Mouse (Mus musculus): Measurements from ENCODE around the gene 1700010I14Rik. TPM values are rescaled to one million over a fixed set of nuclear protein-coding genes. Genes with fewer than 3 reads are reported as not detected.

Gene 1700010I14Rik
- under 1 TPM; 0.42 to 0.79 TPM for total RNA-seq (2021)
- long read RNA-seq, experiment 1, partial matches to known transcripts, result 0 of 1 reads
- long read RNA-seq, experiment 1, other reads (novel, unspliced or antisense), result 0 of 1 reads
- long read RNA-seq, experiment 2, result 0 reads

DNA sequence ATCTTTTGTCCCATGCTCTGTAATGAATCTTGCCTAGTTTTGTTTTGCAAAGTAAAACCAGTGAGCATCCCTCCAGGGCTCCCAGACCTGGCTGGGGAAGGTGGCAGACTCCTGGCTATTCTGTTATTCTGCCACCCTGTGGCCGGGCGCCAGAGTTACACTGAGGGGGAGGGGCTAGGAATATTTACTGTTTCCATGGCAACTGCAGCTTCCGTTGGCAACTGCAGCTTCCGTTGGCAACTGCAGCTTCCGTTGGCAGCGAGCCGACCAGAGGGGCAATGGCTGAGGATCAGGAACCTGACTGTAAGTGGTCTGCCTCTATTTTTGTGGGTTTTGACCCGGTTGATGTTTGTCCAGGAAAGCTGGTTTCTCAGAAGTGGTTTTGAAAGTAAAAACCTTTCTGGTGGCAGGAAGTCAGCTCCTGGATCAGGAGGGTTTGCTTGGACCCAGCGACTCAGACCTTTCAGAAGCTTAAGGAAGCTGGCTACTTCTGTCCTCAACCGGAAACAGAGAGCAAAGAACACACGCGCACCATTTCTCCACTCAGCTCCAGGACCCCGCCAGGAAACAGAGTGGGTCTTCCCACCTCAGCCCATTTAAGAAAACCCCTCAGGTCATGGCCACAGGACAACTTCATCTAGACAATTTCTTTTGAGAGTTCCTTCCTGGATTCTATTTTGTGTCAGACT is at the start of gene 1700010I14Rik:
1700010I14Rik (plus strand) TSS at position 215 of the 689 bp plus-strand sequence.
- peak; percentile 85 for DNase-seq

- no peak for DNase-seq
Measured at GRCm38 (mm10) chr17:8951588-8951987, 36.5 kb upstream of the 1700010I14Rik start.

- no peak for DNase-seq
Measured at GRCm38 (mm10) chr17:8952951-8953350, 35.2 kb upstream of the 1700010I14Rik start.

- DNase-seq, result no peak
Measured at GRCm38 (mm10) chr17:8958125-8958524, 30.0 kb upstream of the 1700010I14Rik start.

DNA sequence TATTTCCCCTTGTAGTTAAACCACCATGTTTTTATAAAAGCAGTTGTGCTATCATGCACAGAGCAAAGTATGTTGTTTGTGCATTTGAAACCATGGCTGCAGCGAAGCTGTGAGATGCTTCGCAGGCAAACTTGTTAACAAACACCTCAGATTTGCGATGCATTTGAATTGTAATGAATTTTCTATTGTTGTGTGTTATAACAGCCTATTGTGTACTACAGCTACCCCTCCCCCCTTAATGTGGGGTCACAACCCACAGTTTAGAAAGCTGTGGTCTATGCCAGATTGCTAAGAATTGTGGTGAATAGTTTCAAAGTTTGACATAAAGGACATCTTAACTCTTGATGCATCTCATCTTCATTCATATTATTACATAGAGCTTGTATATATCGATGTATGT is 27.7 kb upstream of the 1700010I14Rik start:
- DNase-seq, result no peak

DNA sequence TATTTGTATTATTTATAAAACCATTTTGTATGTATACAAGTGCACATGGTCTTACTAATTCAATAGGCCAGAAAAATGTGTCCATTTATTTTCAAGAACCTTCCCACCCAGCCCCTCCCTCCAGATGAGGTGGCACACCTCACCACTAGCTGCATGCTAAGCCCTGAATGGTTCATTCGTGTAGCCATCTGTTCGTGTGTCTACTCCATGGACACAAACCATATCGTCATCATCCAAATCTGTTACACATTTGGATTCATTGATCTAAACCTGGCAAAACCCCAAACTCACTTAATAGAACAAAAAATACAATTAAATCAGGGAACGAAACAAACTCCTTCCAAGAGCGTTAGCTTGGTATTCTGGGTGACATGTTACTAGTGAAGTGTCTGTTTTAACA is 27.0 kb upstream of the 1700010I14Rik start:
- DNase-seq, result no peak

DNA sequence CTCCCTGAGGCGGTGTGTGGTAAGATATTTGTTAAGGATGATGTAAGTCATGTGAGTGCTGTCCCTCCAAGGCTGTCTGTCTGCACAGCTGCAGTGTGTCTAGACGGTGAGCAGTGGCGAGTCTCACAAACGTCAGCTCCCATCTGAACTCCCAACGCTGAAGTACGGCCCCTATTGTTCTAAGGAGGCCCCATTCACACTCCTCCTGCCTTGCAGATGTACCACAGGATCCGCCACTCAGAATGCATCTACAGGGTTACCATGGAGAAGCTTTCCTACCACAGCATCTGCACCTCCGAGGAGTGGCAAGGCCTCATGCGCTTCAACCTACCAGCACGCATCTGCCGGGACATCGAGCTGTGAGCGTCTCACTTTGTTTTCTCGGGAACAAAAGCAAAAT is 26.5 kb upstream of the 1700010I14Rik start:
- no peak for DNase-seq

DNA sequence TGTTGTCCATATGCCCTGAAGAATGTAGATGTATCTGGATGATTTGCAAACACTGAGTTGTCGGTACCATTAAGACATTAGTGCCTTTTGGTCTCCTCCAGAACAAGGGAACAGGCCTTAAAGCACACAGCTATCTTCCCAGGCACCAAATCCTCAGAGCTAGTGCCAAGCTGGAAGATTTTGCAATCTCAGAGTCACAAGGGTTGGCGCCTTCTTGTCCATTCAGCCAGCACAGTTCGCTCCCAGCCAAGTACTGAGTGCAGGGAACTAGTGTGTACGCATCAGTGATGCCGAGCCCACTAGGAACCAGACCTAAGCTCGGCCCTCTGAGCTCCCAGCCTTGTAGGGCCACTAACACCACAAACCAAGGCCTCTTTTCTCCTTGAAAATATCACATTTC is 23.0 kb upstream of the 1700010I14Rik start:
- DNase-seq, result no peak

DNA sequence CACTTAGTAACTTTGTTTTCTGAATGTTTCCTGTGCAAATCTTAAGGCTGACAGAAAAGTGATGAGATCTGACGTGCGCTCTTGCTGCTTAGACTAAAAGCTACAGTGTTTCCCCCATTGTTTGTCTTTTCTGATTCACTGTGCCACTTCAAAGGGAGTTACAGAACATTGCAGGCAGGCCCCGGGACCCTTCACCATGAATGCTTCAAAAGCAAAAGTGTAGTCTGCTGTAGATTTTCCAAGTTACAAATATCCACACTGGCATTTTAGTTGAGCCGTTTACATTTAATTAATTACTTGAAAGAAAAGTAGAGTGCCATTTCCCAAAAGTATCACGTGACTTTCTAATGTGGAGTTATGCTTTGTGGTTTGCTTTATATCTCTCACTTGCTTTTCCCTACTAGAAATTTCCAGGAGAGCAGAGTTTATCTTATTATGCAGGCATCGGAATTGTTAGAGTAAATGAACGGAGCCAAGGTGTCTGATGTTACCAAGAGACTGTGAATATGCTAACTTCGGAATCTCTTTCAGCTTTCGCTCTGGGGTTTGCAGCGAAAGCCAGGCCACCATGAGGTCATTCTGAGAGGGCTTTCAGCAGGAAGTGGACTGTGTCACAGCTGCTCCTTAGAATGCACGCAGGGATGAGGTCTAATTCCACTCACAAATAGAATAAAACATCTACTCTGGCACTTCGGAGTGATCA is 15.8 kb upstream of the 1700010I14Rik start:
- no peak for DNase-seq

GRCm38 (mm10) chr17:8973331-8973730 is 14.8 kb upstream of the 1700010I14Rik start:
- no peak for DNase-seq

- no peak for DNase-seq
Measured at GRCm38 (mm10) chr17:8974423-8974822, 13.7 kb upstream of the 1700010I14Rik start.

DNA sequence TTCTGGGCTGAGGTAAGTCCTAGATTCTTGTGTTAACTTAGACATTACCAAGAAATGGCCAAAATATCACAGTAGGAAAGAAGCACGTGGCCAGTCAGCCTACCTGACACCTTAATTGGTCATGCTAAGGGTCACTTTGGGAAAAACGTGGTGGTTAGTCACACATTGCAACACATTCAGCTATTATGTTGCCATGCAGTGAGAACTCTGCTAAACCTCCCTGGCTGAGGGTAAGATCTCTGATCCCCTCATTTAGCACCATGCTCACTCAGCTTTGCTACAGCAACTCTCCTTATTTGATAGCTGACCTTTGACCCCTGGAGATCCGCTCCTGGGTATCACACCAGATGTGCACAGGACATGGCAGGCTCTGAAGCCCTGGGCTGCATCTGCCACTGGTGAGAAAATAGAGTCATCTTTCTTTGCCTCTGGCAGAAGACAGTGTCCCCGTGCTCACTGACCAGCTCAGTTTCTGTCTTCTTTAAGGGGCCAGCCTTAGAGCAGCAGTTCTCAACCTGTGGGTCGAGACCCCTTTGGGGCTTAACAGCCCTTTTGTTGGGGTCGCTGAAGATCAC is 13.2 kb upstream of the 1700010I14Rik start:
- DNase-seq, result no peak

- DNase-seq, result no peak
Measured at GRCm38 (mm10) chr17:8976745-8977144, 11.4 kb upstream of the 1700010I14Rik start.

GRCm38 (mm10) chr17:8977271-8977670 is 10.9 kb upstream of the 1700010I14Rik start:
- DNase-seq, result no peak

GRCm38 (mm10) chr17:8983576-8983975 is 4.6 kb upstream of the 1700010I14Rik start:
- no peak for DNase-seq

GRCm38 (mm10) chr17:8985714-8986113 is 2.4 kb upstream of the 1700010I14Rik start:
- no peak for DNase-seq

DNA sequence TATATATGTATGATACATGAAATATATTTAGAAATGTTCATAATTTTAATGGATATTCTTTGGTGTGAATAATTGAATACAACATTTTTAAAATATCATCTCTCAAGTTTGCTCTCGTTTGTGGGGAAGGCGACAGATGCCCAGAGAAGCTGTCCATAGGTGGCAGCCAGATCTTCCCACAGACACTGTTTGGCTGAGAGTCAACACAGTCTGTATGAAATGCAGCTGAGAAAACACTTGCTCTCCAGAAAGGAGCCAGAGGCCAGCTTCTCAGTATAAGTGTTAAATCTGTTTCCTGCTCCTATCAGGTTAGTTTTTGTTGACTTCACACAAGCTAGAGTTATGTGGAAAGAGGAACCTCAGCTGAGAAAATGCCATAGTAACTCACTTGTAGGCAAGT is 1.6 kb upstream of the 1700010I14Rik start:
- DNase-seq, result no peak

DNA sequence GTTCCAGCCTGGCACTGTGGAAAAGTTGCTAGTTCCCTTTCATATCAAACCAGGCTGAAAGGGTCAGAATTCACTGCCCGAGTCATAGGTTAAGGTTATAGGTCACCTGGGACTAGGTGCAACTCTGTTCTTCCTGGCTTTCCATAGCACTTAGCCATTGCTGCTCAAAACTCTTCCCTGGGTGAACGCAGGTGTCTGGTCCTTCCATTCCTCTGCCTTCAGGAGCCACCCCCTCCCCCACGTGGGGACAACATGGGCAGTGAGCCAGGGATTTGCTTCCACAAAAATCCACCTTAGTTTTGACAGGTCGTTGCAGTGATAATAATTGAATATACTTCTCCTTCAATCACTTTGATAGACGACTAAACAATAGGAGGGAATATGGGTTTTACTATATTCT is 764 bp upstream of the 1700010I14Rik start:
- no peak for DNase-seq

- DNase-seq, result no peak
Measured at GRCm38 (mm10) chr17:8991160-8991559, 3.0 kb downstream of the 1700010I14Rik start.

GRCm38 (mm10) chr17:8995344-8995743 is 7.2 kb downstream of the 1700010I14Rik start:
- no peak for DNase-seq

DNA sequence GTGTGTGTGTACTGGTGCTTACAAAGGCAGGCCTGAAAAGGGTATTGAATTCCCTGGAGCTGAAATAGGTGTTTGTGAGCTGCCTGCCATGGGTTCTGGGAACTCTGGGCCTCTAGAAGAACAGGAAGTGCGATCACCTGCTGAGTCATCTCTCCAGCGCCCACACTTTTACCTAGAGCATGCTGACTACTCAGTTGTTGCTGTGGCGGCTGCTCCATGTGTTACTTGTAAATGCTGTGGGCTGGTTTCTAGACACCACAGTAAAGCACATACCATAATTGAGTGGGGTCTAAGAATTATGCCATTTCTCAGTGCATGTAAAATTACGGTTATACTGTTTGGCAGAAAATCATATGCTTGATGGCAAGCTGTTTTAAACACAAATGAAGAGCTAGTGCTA is 14.3 kb downstream of the 1700010I14Rik start:
- DNase-seq, result no peak

DNA sequence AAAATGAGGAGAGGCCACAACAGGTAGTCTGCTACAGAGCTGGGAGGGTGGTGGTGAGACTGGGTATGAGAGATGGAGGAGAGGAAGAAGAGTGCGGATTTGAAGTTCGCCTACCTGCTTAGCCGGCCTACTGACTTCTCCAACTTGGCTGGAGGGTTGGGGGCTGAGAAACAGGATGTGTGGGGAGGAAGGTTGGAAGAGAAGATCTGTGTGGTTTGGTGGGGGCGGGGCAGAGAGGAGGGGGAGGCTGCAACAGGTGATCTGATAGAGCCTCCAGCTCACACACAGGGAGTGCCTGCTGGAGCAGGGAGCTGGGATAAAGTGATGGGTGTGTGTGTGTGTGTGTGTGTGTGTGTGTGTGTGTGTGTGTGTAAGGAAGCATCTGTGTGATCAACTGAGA is 16.4 kb downstream of the 1700010I14Rik start:
- no peak for DNase-seq

- DNase-seq, result no peak
Measured at GRCm38 (mm10) chr17:9023198-9023942, 35.2 kb downstream of the 1700010I14Rik start.

All from gastrocnemius, postnatal 10 days (tissue).